Mouse (Mus musculus): ENCODE results near the gene Fen1. TPM values are rescaled to one million over a fixed set of nuclear protein-coding genes. Genes with fewer than 3 reads are reported as not detected.
A peak's percentile ranks its signal among the peaks of the same experiment; 100 is the strongest.

Fen1 gene
- polyA plus RNA-seq, 3 experiments from 2014 or later, result 51.3 to 106 (median 64.4) TPM

- ATAC-seq, result no peak
Observed at GRCm38 (mm10) chr19:10213796-10214471, 10.0 kb upstream of the Fen1 start.

- ATAC-seq, result no peak
Observed at GRCm38 (mm10) chr19:10210885-10211284, 6.9 kb upstream of the Fen1 start.

- ATAC-seq, result no peak
Observed at GRCm38 (mm10) chr19:10208851-10209250, 4.9 kb upstream of the Fen1 start.

- no peak for ATAC-seq
Observed at GRCm38 (mm10) chr19:10205051-10205450, 1.1 kb upstream of the Fen1 start.

GRCm38 (mm10) chr19:10204616-10205001 lies 640 bp upstream of the Fen1 start:
- ATAC-seq, result peak; percentile 52

GRCm38 (mm10) chr19:10203146-10203847 lies 672 bp downstream of the Fen1 start:
- no peak for ATAC-seq

GRCm38 (mm10) chr19:10198723-10199122 lies 5.2 kb downstream of the Fen1 start:
- ATAC-seq, result peak; percentile 45

GRCm38 (mm10) chr19:10198286-10198685 lies 5.7 kb downstream of the Fen1 start:
- no peak for ATAC-seq

GRCm38 (mm10) chr19:10197130-10197529 lies 6.8 kb downstream of the Fen1 start:
- no peak for ATAC-seq

- ATAC-seq, result no peak
Observed at GRCm38 (mm10) chr19:10195252-10195651, 8.7 kb downstream of the Fen1 start.

GRCm38 (mm10) chr19:10194337-10194736 lies 9.6 kb downstream of the Fen1 start:
- no peak for ATAC-seq

GRCm38 (mm10) chr19:10191326-10191725 lies 12.6 kb downstream of the Fen1 start:
- no peak for ATAC-seq

- ATAC-seq, result no peak
Observed at GRCm38 (mm10) chr19:10190796-10191195, 13.2 kb downstream of the Fen1 start.

GRCm38 (mm10) chr19:10189940-10190339 lies 14.0 kb downstream of the Fen1 start:
- no peak for ATAC-seq

GRCm38 (mm10) chr19:10189022-10189421 lies 14.9 kb downstream of the Fen1 start:
- ATAC-seq, result no peak

GRCm38 (mm10) chr19:10188281-10188811 lies 15.6 kb downstream of the Fen1 start:
- no peak for ATAC-seq

GRCm38 (mm10) chr19:10186569-10186968 lies 17.4 kb downstream of the Fen1 start:
- ATAC-seq, result no peak

GRCm38 (mm10) chr19:10185876-10186275 lies 18.1 kb downstream of the Fen1 start:
- ATAC-seq, result no peak

GRCm38 (mm10) chr19:10184096-10184495 lies 19.9 kb downstream of the Fen1 start:
- ATAC-seq, result no peak

GRCm38 (mm10) chr19:10183299-10183983 lies 20.5 kb downstream of the Fen1 start:
- ATAC-seq, result peak; percentile 35

- peak; percentile 94 for ATAC-seq
Observed at GRCm38 (mm10) chr19:10182670-10183298, 21.2 kb downstream of the Fen1 start, which contains the start of gene Fads1. Fads1 (plus strand) TSS chr19:10182888.

- peak; percentile 14 for ATAC-seq
Observed at GRCm38 (mm10) chr19:10182142-10182541, 21.8 kb downstream of the Fen1 start.

- ATAC-seq, result no peak
Observed at GRCm38 (mm10) chr19:10181225-10181624, 22.7 kb downstream of the Fen1 start.

All from inflammation-experienced regulatory T-cells, adult 6 months (primary cell).